Mouse (Mus musculus) bone marrow, adult 2 months (tissue): Measurements from ENCODE around the gene Dcbld2.

Source experiments
- CTCF ChIP-seq: fragments of 200-500 bp; IDR thresholded peaks from 2 replicates; pipeline ENCODE4 v1.5.1; 2011; ENCODE audit warnings: low read length, control low read depth; ENCODE audit not compliant: control insufficient read depth, insufficient read depth
- POLR2A ChIP-seq: fragments of 200-500 bp; IDR thresholded peaks from 2 replicates; pipeline ENCODE4 v1.6.1; 2011; ENCODE audit warnings: low read depth, mild to moderate bottlenecking, control low read depth, low read length, borderline replicate concordance; ENCODE audit not compliant: control insufficient read depth

GRCm38 (mm10) chr16:58513755-58514154 is 105.5 kb downstream of the Dcbld2 start:
- TF ChIP-seq CTCF (no peak), POLR2A (no peak)
